Mouse (Mus musculus): ENCODE data around the gene Plekhg4. TPM values are rescaled to one million over a fixed set of nuclear protein-coding genes. Genes with fewer than 3 reads are reported as not detected.

Plekhg4 gene
- total RNA-seq, 2 experiments from 2014 or later, result 2.2 to 3.7 TPM

DNA sequence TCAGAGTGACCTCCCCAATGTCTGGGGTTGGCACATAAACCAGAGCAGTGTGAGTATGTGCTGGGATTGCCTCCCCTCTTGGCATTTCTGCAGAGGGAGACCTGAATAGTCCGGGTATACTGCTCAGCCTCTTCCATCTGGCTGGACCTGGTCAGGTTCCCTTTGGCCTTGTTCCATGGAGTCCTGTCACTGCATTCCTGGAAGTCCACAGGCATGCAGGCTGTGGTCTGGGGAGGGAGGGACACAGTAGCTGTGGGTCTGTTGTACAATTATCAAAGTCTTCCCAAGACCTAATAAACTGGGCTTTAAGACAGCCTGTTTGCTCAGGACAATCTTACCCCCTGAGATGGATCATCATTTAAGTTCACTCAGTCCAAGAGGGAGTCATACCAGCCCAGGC lies 14.1 kb downstream of the Plekhg4 start:
- intact Hi-C loops (cut with DNase I), result no loop called here
- DNase-seq (ENCODE audit: extremely low spot score in 1 of 2, low spot score in 2 of 2), result no peak

DNA sequence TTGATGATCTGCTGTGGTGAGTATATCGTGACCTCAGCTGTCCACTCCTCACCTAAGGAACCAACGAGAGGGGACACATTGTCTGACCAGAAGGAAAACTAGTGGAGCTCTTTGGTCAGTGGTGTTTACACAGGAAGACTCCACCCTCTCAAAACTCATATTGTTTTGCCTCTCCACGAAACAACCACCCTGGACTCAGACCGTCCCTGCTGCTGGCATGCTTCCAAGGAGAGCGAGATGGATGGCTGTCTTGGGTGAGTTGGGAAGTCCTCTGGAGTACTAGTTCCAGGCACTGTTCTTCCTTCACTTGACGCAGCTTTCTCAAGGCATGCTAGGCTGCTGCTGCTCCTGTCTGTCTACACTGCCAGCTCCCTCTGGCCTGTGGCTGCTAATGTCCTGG lies 16.0 kb downstream of the Plekhg4 start:
- intact Hi-C loops (cut with DNase I), result no loop called here

DNA sequence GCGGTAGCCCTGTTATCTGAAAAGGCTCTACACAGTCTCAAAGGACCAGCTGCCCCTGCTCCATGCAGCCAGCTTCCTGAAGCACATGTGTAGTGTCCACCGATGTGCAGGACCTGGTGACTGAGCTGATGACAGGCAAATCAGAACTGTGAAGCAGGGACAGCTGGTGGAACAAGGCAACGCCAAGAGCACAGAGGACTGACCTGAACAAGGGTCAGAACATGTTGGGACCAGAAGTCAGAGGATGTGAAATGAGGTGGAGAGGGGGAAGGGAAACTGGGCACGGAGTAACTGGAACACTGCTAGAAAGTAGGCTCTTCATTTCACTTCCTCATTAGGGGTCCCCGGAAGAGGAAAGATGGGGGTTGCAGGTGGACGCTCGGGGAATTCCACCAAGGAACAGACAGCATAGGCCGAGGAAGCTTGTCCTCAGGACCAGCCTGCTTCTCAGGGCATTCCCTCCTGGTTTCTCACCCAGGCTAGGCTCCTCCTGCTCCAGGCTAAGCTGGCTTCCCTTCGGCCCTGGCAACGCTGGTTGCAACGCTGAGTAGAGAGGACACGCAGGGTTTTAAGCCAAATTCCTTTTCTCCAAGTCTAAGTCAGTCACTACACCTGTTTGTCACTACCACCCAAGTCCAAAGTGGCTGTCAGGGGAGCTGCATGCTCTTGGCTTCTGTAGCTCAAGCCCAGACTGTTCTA lies 20.2 kb downstream of the Plekhg4 start:
- DNase-seq (ENCODE audit: extremely low spot score in 1 of 2, low spot score in 2 of 2), result no peak
- intact Hi-C loops (cut with DNase I), result no loop called here

More for the DNA sequence above, 16.0 kb downstream of the Plekhg4 start:
- DNase-seq (ENCODE audit: extremely low spot score in 1 of 2, low spot score in 2 of 2), result peak in 1 of 2 experiments; percentile 57

GRCm38 (mm10) chr8:105393915-105394314 lies 20.8 kb downstream of the Plekhg4 start:
- intact Hi-C loops (cut with DNase I), result no loop called here
- no peak for DNase-seq (ENCODE audit: extremely low spot score in 1 of 2, low spot score in 2 of 2)

GRCm38 (mm10) chr8:105397747-105398146 lies 24.7 kb downstream of the Plekhg4 start:
- intact Hi-C loops (cut with DNase I), result loop anchor here (5.0 kb wide), 1 partner anchor 40 kb away; no protein-coding TSS in a partner anchor

DNA sequence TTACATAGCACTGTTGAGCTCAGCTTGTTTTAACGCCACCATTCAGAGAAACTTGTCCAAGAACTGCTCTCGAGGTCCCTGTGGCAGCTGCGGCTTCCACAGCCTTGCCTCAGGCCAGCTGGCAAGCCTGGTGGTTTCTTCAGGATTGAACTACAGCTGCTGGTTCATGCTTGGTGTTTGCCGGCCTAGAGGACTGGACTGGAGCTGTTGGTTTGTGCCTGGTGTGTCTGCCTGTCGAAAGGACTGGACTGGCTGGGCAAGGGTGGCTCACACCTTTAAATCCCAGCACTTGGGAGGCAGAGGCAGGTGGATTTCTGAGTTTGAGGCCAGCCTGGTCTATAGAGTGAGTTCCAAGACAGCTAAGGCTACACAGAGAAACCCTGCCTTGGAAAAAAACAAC lies 26.9 kb downstream of the Plekhg4 start:
- intact Hi-C loops (cut with DNase I), result no loop called here
- DNase-seq (ENCODE audit: extremely low spot score in 1 of 2, low spot score in 2 of 2), result no peak

More at GRCm38 (mm10) chr8:105397747-105398146, 24.7 kb downstream of the Plekhg4 start:
- DNase-seq (ENCODE audit: extremely low spot score in 1 of 2, low spot score in 2 of 2), result no peak

DNA sequence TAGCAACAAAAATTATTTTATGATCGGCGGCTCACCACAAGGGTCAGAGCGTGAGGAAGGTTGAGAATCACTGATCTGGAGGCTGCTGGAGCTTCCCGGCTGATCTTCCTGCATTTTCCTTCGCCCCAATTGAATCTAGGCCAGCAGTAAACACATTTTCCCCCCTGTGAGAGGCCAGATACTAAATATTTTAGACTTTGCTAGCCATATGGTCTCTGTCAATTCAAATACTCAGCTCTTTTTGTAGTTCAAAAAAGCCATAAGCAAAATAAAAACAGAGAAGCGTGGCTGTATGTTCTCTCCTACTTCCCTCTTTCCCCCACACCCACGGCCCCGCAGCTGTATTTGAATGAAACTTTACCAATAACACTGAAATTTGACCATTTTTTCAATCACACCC lies 30.4 kb downstream of the Plekhg4 start:
- no peak for DNase-seq (ENCODE audit: extremely low spot score in 1 of 2, low spot score in 2 of 2)
- intact Hi-C loops (cut with DNase I), result no loop called here

DNA sequence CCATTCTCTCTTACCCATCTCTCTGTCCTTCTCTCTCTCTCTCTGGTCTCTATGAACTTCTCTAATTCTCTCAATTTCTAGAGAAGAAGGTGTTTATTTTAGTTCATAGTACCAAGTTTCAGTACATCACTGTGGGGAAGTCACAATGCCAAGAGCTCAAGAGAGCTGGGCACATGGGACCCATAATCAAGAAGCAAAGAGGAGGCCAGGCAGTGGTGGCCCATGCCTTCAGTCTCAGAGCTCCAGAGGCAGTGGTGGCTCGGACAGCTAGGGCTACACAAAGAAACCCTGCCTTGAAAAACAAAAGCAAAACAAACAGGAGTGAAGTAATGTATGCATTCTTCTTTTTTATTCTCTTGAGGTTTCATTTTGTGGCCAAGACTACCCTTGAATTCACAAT lies 31.4 kb downstream of the Plekhg4 start:
- intact Hi-C loops (cut with DNase I), result no loop called here
- DNase-seq (ENCODE audit: extremely low spot score in 1 of 2, low spot score in 2 of 2), result no peak

DNA sequence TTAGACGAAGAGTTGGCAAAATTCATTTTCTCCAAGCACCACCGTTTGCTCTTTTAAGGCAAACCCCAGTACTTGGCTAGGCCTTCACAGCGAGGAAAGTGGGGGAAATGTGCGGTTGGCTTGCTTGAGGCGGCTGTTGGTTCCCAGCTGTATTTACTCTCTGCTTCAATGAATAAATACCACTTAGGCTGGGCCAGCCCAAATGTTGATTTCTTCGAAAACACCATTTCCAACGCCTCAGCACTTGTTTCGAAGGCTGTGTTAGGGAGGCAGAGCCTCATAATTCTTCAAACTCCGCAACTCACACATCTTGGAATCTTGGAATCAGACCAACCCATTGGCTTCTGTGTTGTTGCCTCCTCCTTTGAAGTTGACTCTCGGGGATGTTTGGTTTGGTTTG lies 33.3 kb downstream of the Plekhg4 start:
- DNase-seq (ENCODE audit: extremely low spot score in 1 of 2, low spot score in 2 of 2), result peak in 1 of 2 experiments; percentile 24
- intact Hi-C loops (cut with DNase I), result no loop called here

GRCm38 (mm10) chr8:105408331-105408730 lies 35.3 kb downstream of the Plekhg4 start:
- DNase-seq (ENCODE audit: extremely low spot score in 1 of 2, low spot score in 2 of 2), result no peak
- intact Hi-C loops (cut with DNase I), result no loop called here

GRCm38 (mm10) chr8:105409947-105410346 lies 36.9 kb downstream of the Plekhg4 start:
- intact Hi-C loops (cut with DNase I), result no loop called here
- DNase-seq (ENCODE audit: extremely low spot score in 1 of 2, low spot score in 2 of 2), result no peak

DNA sequence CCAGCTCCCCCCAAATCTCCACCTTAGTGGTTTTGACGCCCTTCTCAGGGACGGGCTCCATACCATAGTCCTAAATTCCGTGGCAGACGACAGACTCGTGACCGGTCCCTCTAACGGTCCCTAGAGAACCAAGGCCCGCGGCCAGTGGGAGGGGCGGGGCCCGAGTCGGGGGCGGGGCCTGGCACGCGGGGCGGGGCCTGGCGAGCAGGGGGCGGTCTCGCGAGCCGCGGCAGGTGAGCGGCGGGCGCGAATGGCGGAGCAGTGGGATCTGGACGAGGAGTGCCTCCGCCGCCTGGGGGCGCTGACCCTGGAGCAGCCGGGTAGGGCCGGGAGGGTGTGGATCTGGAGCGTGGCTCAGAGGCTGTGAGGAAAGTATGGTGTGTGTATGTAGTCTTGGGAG lies 40.3 kb downstream of the Plekhg4 start, which contains the start of the genes Kctd19 and Lrrc36:
Kctd19 (minus strand) TSS at position 112 of the 400 bp plus-strand sequence.
Lrrc36 (plus strand) TSS at position 181 of the 400 bp plus-strand sequence.
- DNase-seq (ENCODE audit: extremely low spot score in 1 of 2, low spot score in 2 of 2), result peak in 1 of 2 experiments; percentile 71
- intact Hi-C loops (cut with DNase I), result no loop called here

GRCm38 (mm10) chr8:105418992-105419391 lies 45.9 kb downstream of the Plekhg4 start:
- intact Hi-C loops (cut with DNase I), result no loop called here
- DNase-seq (ENCODE audit: extremely low spot score in 1 of 2, low spot score in 2 of 2), result no peak

DNA sequence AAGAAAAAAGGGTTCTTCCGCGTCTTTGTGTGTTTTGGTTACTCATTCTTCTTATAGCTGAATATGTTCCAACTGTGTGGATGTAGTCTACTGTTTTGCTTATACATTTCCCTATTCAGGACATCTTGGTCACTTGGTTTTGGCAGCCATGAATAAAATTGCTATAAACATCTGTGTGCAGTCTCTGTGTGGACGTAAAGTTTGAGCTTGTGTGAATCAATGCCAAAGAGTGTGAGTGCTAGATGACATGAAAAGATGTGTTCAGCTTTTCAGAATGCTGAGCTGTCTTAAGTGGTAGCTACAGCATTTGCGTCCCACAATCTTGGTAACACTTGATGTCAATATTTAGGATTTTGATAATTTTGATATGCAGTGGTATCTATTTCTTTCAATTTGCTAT lies 46.7 kb downstream of the Plekhg4 start:
- intact Hi-C loops (cut with DNase I), result no loop called here
- DNase-seq (ENCODE audit: extremely low spot score in 1 of 2, low spot score in 2 of 2), result no peak

- no peak for DNase-seq (ENCODE audit: extremely low spot score in 1 of 2, low spot score in 2 of 2)
These were observed 48.9 kb downstream of the Plekhg4 start for GRCm38 (mm10) chr8:105422006-105422405.

GRCm38 (mm10) chr8:105426878-105427277 lies 53.8 kb downstream of the Plekhg4 start:
- no peak for DNase-seq (ENCODE audit: extremely low spot score in 1 of 2, low spot score in 2 of 2)
- intact Hi-C loops (cut with DNase I), result no loop called here

More at GRCm38 (mm10) chr8:105422006-105422405, 48.9 kb downstream of the Plekhg4 start:
- intact Hi-C loops (cut with DNase I), result no loop called here

- DNase-seq (ENCODE audit: extremely low spot score in 1 of 2, low spot score in 2 of 2), result no peak
- intact Hi-C loops (cut with DNase I), result no loop called here
These were observed 58.9 kb downstream of the Plekhg4 start for GRCm38 (mm10) chr8:105431743-105432515.
